Mouse (Mus musculus) hindbrain, embryonic 15.5 days (tissue): ENCODE results near the gene Snx1. TPM values are rescaled to one million over a fixed set of nuclear protein-coding genes. Genes with fewer than 3 reads are reported as not detected.

Experiments used
- polyA plus RNA-seq: library from polyadenylated mRNA; unstranded; fragments of >200 nt; fragmentation: Nextera tagmentation; extraction: Ambion mirVana; gene quantifications from 2 replicates; pipeline ENCODE4 v1.2.1, GENCODE M21; 2015

The Snx1 gene
- polyA plus RNA-seq, 1 experiment from 2014 or later: 76.7 TPM

Other genes starting within 250 kb of the Snx1 start
- gene Pclaf, start 236.3 kb downstream of the Snx1 start, polyA plus RNA-seq: 30.0 and 34.9 TPM in 2 replicates
- 29.6 and 31.6 TPM in 2 replicates for gene Trip4, start 217.8 kb downstream of the Snx1 start, polyA plus RNA-seq
- gene Csnk1g1, start 217.7 kb downstream of the Snx1 start, polyA plus RNA-seq: 22.4 and 22.9 TPM in 2 replicates
- gene Ppib, start 66.4 kb downstream of the Snx1 start, polyA plus RNA-seq: 346 and 359 TPM in 2 replicates
- 9.1 and 11.6 TPM in 2 replicates for gene Snx22, start 56.9 kb downstream of the Snx1 start, polyA plus RNA-seq
- 68.5 and 70.1 TPM in 2 replicates for gene Ciao2a, start within 50 bp of the Snx1 start, polyA plus RNA-seq
- gene Dapk2, start 31.6 kb upstream of the Snx1 start, polyA plus RNA-seq: 0.65 and 0.67 TPM in 2 replicates
- gene Herc1, start 223.9 kb upstream of the Snx1 start, polyA plus RNA-seq: 42.6 and 44.1 TPM in 2 replicates